Mouse (Mus musculus) megakaryocyte progenitor cell, adult 5-6 weeks (primary cell): ENCODE measurements around the gene Olfr1466. TPM values are rescaled to one million over a fixed set of nuclear protein-coding genes. Genes with fewer than 3 reads are reported as not detected.

Experiments
- ATAC-seq: replicated peaks from 2 replicates; pipeline ENCODE4 v1.8.0; 2016; ENCODE audit warnings: mild to moderate bottlenecking, moderate TSS enrichment, inconsistent platforms; ENCODE audit not compliant: poor library complexity
- total RNA-seq, 2 experiments: library from RNA; stranded (forward) in 1 of 2; stranded (reverse) in 1 of 2; fragments of 157-497, 149-512 nt in 1 of 2; fragments of 200-1000 nt in 1 of 2; gene quantifications; 2 replicates each; pipeline versions ENCODE4 v1.2.3 to v1.2.4; 2015 to 2017

Gene Olfr1466
- total RNA-seq (2015) (not detected in 2 replicates), total RNA-seq (2017) (not detected in 2 replicates)

DNA sequence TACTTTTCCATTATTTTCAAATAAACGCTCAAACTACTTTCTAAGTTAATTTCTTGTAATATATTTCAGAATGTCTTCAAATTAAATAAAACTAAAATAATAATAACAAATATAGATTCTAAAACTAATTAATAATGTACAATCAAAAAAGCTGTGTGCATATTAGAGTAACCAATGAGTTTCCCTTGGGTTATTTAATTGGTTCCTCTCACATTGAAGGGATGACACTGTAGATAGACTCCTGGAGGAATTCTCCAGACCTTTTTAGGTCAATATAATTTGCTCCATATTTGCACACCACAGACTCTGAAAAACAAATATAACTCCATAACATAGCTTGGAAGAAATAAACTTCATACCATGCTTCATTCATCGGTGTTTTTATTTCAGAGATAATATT lies at the start of gene Olfr1466:
Gene Olfr1466, plus strand, starts transcription at position 301 of the 400 bp plus-strand sequence.
- ATAC-seq: no peak

DNA sequence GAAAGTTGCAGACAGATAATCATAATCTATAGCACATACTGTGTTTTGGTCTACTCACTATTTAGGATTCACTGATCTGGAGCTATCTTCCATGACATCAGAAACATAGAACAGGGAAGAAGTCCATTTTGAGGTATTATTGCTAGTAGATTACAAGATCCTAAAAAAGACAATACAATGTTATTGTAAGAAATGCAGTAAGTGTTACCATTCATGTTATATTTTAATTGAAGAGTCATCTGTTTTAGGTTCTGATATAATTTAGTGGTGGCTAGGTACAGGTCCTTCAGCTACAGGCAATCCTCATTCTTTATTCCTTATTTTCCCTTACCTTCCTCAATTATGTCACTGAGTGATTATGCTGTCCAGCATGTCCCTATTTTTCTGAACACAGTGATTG lies 23.2 kb upstream of the Olfr1466 start, which contains the start of gene Olfr1465:
Gene Olfr1465, minus strand, starts transcription at position 101 of the 400 bp plus-strand sequence.
- no peak for ATAC-seq

DNA sequence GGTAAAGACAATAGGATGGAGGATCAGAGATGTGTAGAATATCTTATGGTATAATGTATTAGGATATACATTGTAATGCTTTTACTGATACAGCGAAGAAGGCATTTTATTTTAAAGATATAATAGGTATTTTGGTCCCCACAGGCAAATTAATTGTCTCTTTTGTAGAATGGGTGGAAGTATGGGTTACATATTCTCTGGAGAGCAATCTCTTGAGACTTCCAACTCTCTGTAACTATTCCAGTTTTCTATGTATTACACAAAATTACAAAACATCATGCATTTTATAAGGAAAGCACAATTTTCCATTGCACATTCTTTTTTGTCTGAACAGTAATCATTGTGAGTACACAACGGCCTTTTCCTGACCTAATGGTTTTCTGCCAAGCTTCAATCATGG lies 23.3 kb downstream of the Olfr1466 start, which contains the start of gene Olfr1467:
Gene Olfr1467, plus strand, starts transcription at position 301 of the 400 bp plus-strand sequence.
- ATAC-seq: no peak

Other genes starting within 250 kb of the Olfr1466 start
- gene Olfr1457, start 241.0 kb upstream of the Olfr1466 start, total RNA-seq (2015): not detected in 2 replicates
- not detected in 2 replicates for gene Olfr1457, start 241.0 kb upstream of the Olfr1466 start, total RNA-seq (2017)
- not detected in 2 replicates for gene Olfr1458, start 232.1 kb upstream of the Olfr1466 start, total RNA-seq (2015)
- not detected in 2 replicates for gene Olfr1458, start 232.1 kb upstream of the Olfr1466 start, total RNA-seq (2017)
- gene Olfr1459, start 189.3 kb upstream of the Olfr1466 start, total RNA-seq (2015): not detected in 2 replicates
- not detected in 2 replicates for gene Olfr1459, start 189.3 kb upstream of the Olfr1466 start, total RNA-seq (2017)
- gene Olfr1461, start 175.9 kb upstream of the Olfr1466 start, total RNA-seq (2015): not detected in 2 replicates
- gene Olfr1461, start 175.9 kb upstream of the Olfr1466 start, total RNA-seq (2017): not detected in 2 replicates
- not detected in 2 replicates for gene Olfr1462, start 153.1 kb upstream of the Olfr1466 start, total RNA-seq (2015)
- not detected in 2 replicates for gene Olfr1462, start 153.1 kb upstream of the Olfr1466 start, total RNA-seq (2017)
- not detected in 2 replicates for gene Olfr1463, start 107.5 kb upstream of the Olfr1466 start, total RNA-seq (2015)
- gene Olfr1463, start 107.5 kb upstream of the Olfr1466 start, total RNA-seq (2017): not detected in 2 replicates
- gene Olfr1465, start 23.3 kb upstream of the Olfr1466 start, total RNA-seq (2015): not detected in 2 replicates
- gene Olfr1465, start 23.3 kb upstream of the Olfr1466 start, total RNA-seq (2017): not detected in 2 replicates
- gene Olfr1467, start 23.4 kb downstream of the Olfr1466 start, total RNA-seq (2015): not detected in 2 replicates
- gene Olfr1467, start 23.4 kb downstream of the Olfr1466 start, total RNA-seq (2017): not detected in 2 replicates
- gene Olfr1469, start 69.0 kb downstream of the Olfr1466 start, total RNA-seq (2015): not detected in 2 replicates
- gene Olfr1469, start 69.0 kb downstream of the Olfr1466 start, total RNA-seq (2017): not detected in 2 replicates
- gene Olfr1471, start 104.5 kb downstream of the Olfr1466 start, total RNA-seq (2015): not detected in 2 replicates
- gene Olfr1471, start 104.5 kb downstream of the Olfr1466 start, total RNA-seq (2017): not detected in 2 replicates
- gene Olfr1472, start 117.2 kb downstream of the Olfr1466 start, total RNA-seq (2015): not detected in 2 replicates
- gene Olfr1472, start 117.2 kb downstream of the Olfr1466 start, total RNA-seq (2017): not detected in 2 replicates
- gene Olfr1474, start 130.7 kb downstream of the Olfr1466 start, total RNA-seq (2015): not detected in 2 replicates
- gene Olfr1474, start 130.7 kb downstream of the Olfr1466 start, total RNA-seq (2017): not detected in 2 replicates
- gene Olfr1475, start 141.3 kb downstream of the Olfr1466 start, total RNA-seq (2015): not detected in 2 replicates
- gene Olfr1475, start 141.3 kb downstream of the Olfr1466 start, total RNA-seq (2017): not detected in 2 replicates
- not detected in 2 replicates for gene Olfr1477, start 161.7 kb downstream of the Olfr1466 start, total RNA-seq (2015)
- gene Olfr1477, start 161.7 kb downstream of the Olfr1466 start, total RNA-seq (2017): not detected in 2 replicates
- not detected in 2 replicates for gene Olfr1480, start 189.1 kb downstream of the Olfr1466 start, total RNA-seq (2015)
- gene Olfr1480, start 189.1 kb downstream of the Olfr1466 start, total RNA-seq (2017): not detected in 2 replicates
- gene Olfr1484, start 244.6 kb downstream of the Olfr1466 start, total RNA-seq (2015): not detected in 2 replicates
- not detected in 2 replicates for gene Olfr1484, start 244.6 kb downstream of the Olfr1466 start, total RNA-seq (2017)